Mouse (Mus musculus): Measurements from ENCODE around the gene Grn. TPM values are rescaled to one million over a fixed set of nuclear protein-coding genes. Genes with fewer than 3 reads are reported as not detected.

The Grn gene
- polyA plus RNA-seq, 1 experiment: 79.1 TPM

DNA sequence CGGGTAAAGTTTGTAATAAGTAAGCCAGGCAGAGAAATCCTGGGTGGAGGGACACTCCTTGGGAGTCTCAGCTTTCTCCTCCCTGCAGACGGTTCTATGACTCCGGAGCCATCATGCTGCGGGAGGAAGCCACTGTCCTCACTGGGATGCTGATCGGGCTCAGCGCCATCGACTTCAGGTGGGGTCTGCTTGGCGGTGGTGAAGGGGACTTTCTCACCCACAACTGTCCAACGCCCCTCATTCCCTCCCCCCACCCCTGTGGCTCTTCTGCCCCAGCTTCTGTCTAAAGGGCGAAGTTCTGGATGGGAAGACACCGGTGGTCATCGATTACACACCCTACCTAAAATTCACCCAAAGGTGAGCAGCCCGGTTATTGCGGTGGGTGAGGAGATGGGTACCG is 31.0 kb upstream of the Grn start:
- H3K79me2 ChIP-seq (ENCODE audit: control insufficient read depth, insufficient read depth): no peaks in the 10 kb centered on the region
- H3K36me3 ChIP-seq (ENCODE audit: control insufficient read depth, insufficient read depth): peaks cover 15% of the 10 kb centered on the region
- no peak overlapping the region for H3K4me3 ChIP-seq (ENCODE audit: insufficient read depth, poor library complexity, severe bottlenecking)
- H3ac ChIP-seq (ENCODE audit: control insufficient read depth, insufficient read length, low read depth): no peak overlapping the region
- no peaks in the 10 kb centered on the region for H3K27me3 ChIP-seq (ENCODE audit: control insufficient read depth, insufficient read depth, insufficient read length)
- no peaks in the 10 kb centered on the region for H3K79me3 ChIP-seq (ENCODE audit: low read depth)
- TF ChIP-seq FOSL1 (IDR thresholded peaks at IDR 0.05; ENCODE audit: insufficient read depth, low read length, poor library complexity, severe bottlenecking): no peak
- no peak for TF ChIP-seq CTCF (IDR thresholded peaks at IDR 0.05; ENCODE audit: control insufficient read depth, insufficient read depth, insufficient read length)
- TF ChIP-seq CEBPB (IDR thresholded peaks at IDR 0.05; ENCODE audit: low read depth): no peak
- no peak for TF ChIP-seq MYOG (IDR thresholded peaks at IDR 0.05; ENCODE audit: control insufficient read depth, extremely low read depth, insufficient read length)
- no peak for TF ChIP-seq MAX (IDR thresholded peaks at IDR 0.05)
- no peak for TF ChIP-seq MYOD1 (IDR thresholded peaks at IDR 0.05; ENCODE audit: control insufficient read depth, insufficient read length, low read depth)
- no peak for TF ChIP-seq USF1 (IDR thresholded peaks at IDR 0.05; ENCODE audit: low read depth)

- H3K36me3 ChIP-seq (ENCODE audit: control insufficient read depth, insufficient read depth): peaks cover 15% of the 10 kb centered on the region
- no peak overlapping the region for H3ac ChIP-seq (ENCODE audit: control insufficient read depth, insufficient read length, low read depth)
- no peaks in the 10 kb centered on the region for H3K27me3 ChIP-seq (ENCODE audit: control insufficient read depth, insufficient read depth, insufficient read length)
- no peaks in the 10 kb centered on the region for H3K79me2 ChIP-seq (ENCODE audit: control insufficient read depth, insufficient read depth)
- no peak for TF ChIP-seq CEBPB (IDR thresholded peaks at IDR 0.05; ENCODE audit: low read depth)
- TF ChIP-seq USF1 (IDR thresholded peaks at IDR 0.05; ENCODE audit: low read depth): no peak
- no peak for TF ChIP-seq MYOG (IDR thresholded peaks at IDR 0.05; ENCODE audit: control insufficient read depth, extremely low read depth, insufficient read length)
- no peak for TF ChIP-seq MYOD1 (IDR thresholded peaks at IDR 0.05; ENCODE audit: control insufficient read depth, insufficient read length, low read depth)
- no peak for TF ChIP-seq CTCF (IDR thresholded peaks at IDR 0.05; ENCODE audit: control insufficient read depth, insufficient read depth, insufficient read length)
- TF ChIP-seq MAX (IDR thresholded peaks at IDR 0.05): no peak
- TF ChIP-seq FOSL1 (IDR thresholded peaks at IDR 0.05; ENCODE audit: insufficient read depth, low read length, poor library complexity, severe bottlenecking): no peak
- H3K79me3 ChIP-seq (ENCODE audit: low read depth): no peaks in the 10 kb centered on the region
- H3K4me3 ChIP-seq (ENCODE audit: insufficient read depth, poor library complexity, severe bottlenecking): no peak overlapping the region
Observed at GRCm38 (mm10) chr11:102399610-102400072, 30.5 kb upstream of the Grn start.

- Histone ChIP-seq H3ac (ENCODE audit: control insufficient read depth, insufficient read length, low read depth) (no peak overlapping the region), H3K79me2 (ENCODE audit: control insufficient read depth, insufficient read depth) (no peaks in the 10 kb centered on the region), H3K27me3 (ENCODE audit: control insufficient read depth, insufficient read depth, insufficient read length) (no peaks in the 10 kb centered on the region), H3K79me3 (ENCODE audit: low read depth) (no peaks in the 10 kb centered on the region), H3K4me3 (ENCODE audit: insufficient read depth, poor library complexity, severe bottlenecking) (no peak overlapping the region), H3K36me3 (ENCODE audit: control insufficient read depth, insufficient read depth) (peaks cover 15% of the 10 kb centered on the region)
- TF ChIP-seq CEBPB (IDR thresholded peaks at IDR 0.05; ENCODE audit: low read depth) (no peak), USF1 (IDR thresholded peaks at IDR 0.05; ENCODE audit: low read depth) (no peak), MYOG (IDR thresholded peaks at IDR 0.05; ENCODE audit: control insufficient read depth, extremely low read depth, insufficient read length) (no peak), FOSL1 (IDR thresholded peaks at IDR 0.05; ENCODE audit: insufficient read depth, low read length, poor library complexity, severe bottlenecking) (no peak), CTCF (IDR thresholded peaks at IDR 0.05; ENCODE audit: control insufficient read depth, insufficient read depth, insufficient read length) (no peak), MYOD1 (IDR thresholded peaks at IDR 0.05; ENCODE audit: control insufficient read depth, insufficient read length, low read depth) (no peak), MAX (IDR thresholded peaks at IDR 0.05) (no peak)
Observed at GRCm38 (mm10) chr11:102400513-102401084, 29.5 kb upstream of the Grn start.

DNA sequence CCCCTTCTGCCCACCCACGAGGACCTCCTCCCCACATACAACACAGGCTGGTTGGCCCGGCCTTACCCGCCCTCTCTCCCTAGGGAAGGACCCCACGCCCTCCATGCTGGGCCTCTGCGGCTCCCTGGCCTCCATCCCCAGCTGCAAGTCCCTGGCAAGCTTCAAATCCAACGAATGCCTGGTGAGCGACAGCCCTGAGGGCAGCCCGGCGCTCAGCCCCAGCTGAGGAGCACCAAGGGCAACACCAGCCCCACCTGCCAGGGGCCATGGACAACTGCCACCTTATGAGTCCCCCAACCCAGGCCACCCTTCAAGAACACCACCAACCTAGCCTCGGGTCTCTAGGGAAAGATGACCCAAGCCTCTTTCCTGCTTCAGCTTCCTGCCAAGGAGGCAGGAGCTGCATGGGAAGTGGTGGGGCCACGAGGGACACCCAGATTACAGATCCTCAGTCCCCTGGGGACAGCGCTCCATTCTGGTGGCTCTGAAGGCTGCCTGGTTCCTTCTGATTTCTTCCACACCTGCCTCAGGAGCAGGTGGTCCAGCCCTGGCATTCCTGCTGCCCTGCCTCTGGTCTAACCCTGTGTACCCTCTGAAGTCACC is 28.1 kb upstream of the Grn start:
- Histone ChIP-seq H3K79me3 (ENCODE audit: low read depth) (peaks cover 7% of the 10 kb centered on the region), H3K79me2 (ENCODE audit: control insufficient read depth, insufficient read depth) (peaks cover 14% of the 10 kb centered on the region), H3K36me3 (ENCODE audit: control insufficient read depth, insufficient read depth) (peaks cover 15% of the 10 kb centered on the region)

DNA sequence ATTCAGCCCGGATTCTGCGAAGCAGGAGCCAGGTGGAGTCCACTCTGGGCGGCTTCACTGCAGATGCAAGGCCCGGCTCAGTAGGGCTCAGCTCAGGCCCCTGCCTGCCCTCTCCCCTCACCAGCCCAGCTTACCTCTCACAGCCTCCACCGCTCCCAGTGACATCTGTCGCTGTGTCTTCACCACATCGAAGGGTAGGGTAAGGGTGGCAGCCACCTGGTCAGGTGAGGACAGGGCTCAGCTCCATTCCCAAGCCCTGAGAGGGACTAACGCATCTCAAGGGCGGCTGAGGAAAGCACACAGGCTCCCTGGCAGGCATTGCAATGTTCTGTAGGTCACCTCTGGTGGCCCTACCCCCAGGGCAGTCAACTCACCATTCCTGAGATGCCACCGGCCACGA is 26.5 kb upstream of the Grn start:
- Histone ChIP-seq H3K27me3 (ENCODE audit: control insufficient read depth, insufficient read depth, insufficient read length) (no peaks in the 10 kb centered on the region), H3K4me3 (ENCODE audit: insufficient read depth, poor library complexity, severe bottlenecking) (no peak overlapping the region), H3K36me3 (ENCODE audit: control insufficient read depth, insufficient read depth) (peaks cover 15% of the 10 kb centered on the region), H3K79me2 (ENCODE audit: control insufficient read depth, insufficient read depth) (peaks cover 15% of the 10 kb centered on the region), H3K79me3 (ENCODE audit: low read depth) (peaks cover 8% of the 10 kb centered on the region), H3ac (ENCODE audit: control insufficient read depth, insufficient read length, low read depth) (no peak overlapping the region)
- TF ChIP-seq MYOD1 (IDR thresholded peaks at IDR 0.05; ENCODE audit: control insufficient read depth, insufficient read length, low read depth): no peak
- no peak for TF ChIP-seq MAX (IDR thresholded peaks at IDR 0.05)
- TF ChIP-seq CTCF (IDR thresholded peaks at IDR 0.05; ENCODE audit: control insufficient read depth, insufficient read depth, insufficient read length): no peak
- no peak for TF ChIP-seq FOSL1 (IDR thresholded peaks at IDR 0.05; ENCODE audit: insufficient read depth, low read length, poor library complexity, severe bottlenecking)
- TF ChIP-seq USF1 (IDR thresholded peaks at IDR 0.05; ENCODE audit: low read depth): no peak
- TF ChIP-seq CEBPB (IDR thresholded peaks at IDR 0.05; ENCODE audit: low read depth): no peak
- no peak for TF ChIP-seq MYOG (IDR thresholded peaks at IDR 0.05; ENCODE audit: control insufficient read depth, extremely low read depth, insufficient read length)

More for the DNA sequence above, 28.1 kb upstream of the Grn start:
- no peak for TF ChIP-seq CTCF (IDR thresholded peaks at IDR 0.05; ENCODE audit: control insufficient read depth, insufficient read depth, insufficient read length)
- TF ChIP-seq FOSL1 (IDR thresholded peaks at IDR 0.05; ENCODE audit: insufficient read depth, low read length, poor library complexity, severe bottlenecking): no peak
- no peak for TF ChIP-seq MAX (IDR thresholded peaks at IDR 0.05)
- TF ChIP-seq USF1 (IDR thresholded peaks at IDR 0.05; ENCODE audit: low read depth): no peak
- no peak for TF ChIP-seq MYOD1 (IDR thresholded peaks at IDR 0.05; ENCODE audit: control insufficient read depth, insufficient read length, low read depth)
- no peak for TF ChIP-seq MYOG (IDR thresholded peaks at IDR 0.05; ENCODE audit: control insufficient read depth, extremely low read depth, insufficient read length)
- no peak overlapping the region for H3ac ChIP-seq (ENCODE audit: control insufficient read depth, insufficient read length, low read depth)
- H3K27me3 ChIP-seq (ENCODE audit: control insufficient read depth, insufficient read depth, insufficient read length): no peaks in the 10 kb centered on the region
- no peak overlapping the region for H3K4me3 ChIP-seq (ENCODE audit: insufficient read depth, poor library complexity, severe bottlenecking)

Data from C2C12 (cell line).